10 mouse cellular contexts compared by ENCODE assay signal in genomic region chr5:122986091-122986493, GRCm38 (mm10). TPM values are rescaled to one million over a fixed set of nuclear protein-coding genes. Genes with fewer than 3 reads are reported as not detected.
DNase-seq lines count a peak whose midpoint lies in the region; ATAC-seq lines count a peak whose summit lies in the region.
"Had no signal": no experiment of that assay in that cellular context is flagged by ENCODE, and none has a peak within 500 bp of the region (broad histone marks: within the 10 kb centered on the region; RNA-seq: fewer than 3 reads in every experiment).

No protein-coding gene starts in this region.

- 9% methylated on average over 8 of the region's 8 CpGs for WGBS in midbrain, embryonic 10.5 days
- 21% methylated on average over 8 of the region's 8 CpGs for WGBS in midbrain, embryonic 16.5 days
- 19% methylated on average over 8 of the region's 8 CpGs for WGBS in hindbrain, embryonic 13.5 days
- 37% methylated on average over 8 of the region's 8 CpGs for WGBS in neural tube, embryonic 15.5 days

- H3K27me3 ChIP-seq in midbrain, embryonic 10.5 days (ENCODE audit: low read depth, poor library complexity, severe bottlenecking), result no peaks in the 10 kb centered on the region
- H3K27me3 ChIP-seq in midbrain, embryonic 16.5 days (ENCODE audit: control insufficient read depth, insufficient read depth, low read depth, low read length), result no peaks in the 10 kb centered on the region
- 0 out of 2 replicates have a peak, but pooled peaks cover 4% of the 10 kb centered on the region for H3K27me3 ChIP-seq in hindbrain, embryonic 13.5 days
- no peaks in the 10 kb centered on the region for H3K27me3 ChIP-seq in neural tube, embryonic 15.5 days (replicated peaks)

- H3K27ac ChIP-seq in midbrain, embryonic 10.5 days (replicated peaks), result peak overlapping the region; percentile 98
- H3K27ac ChIP-seq in midbrain, embryonic 16.5 days (ENCODE audit: low read length), result no peak overlapping the region
- no peak overlapping the region for H3K27ac ChIP-seq in hindbrain, embryonic 13.5 days
- no peak overlapping the region for H3K27ac ChIP-seq in neural tube, embryonic 15.5 days (replicated peaks)

- H3K4me3 ChIP-seq in midbrain, embryonic 10.5 days, result peak overlapping the region; percentile 82
- H3K4me3 ChIP-seq in midbrain, embryonic 16.5 days (ENCODE audit: low read depth, low read length), result no peak overlapping the region
- no peak overlapping the region for H3K4me3 ChIP-seq in hindbrain, embryonic 13.5 days
- no peak overlapping the region for H3K4me3 ChIP-seq in neural tube, embryonic 15.5 days (replicated peaks)

- no peaks in the 10 kb centered on the region for H3K9me3 ChIP-seq in midbrain, embryonic 10.5 days (replicated peaks)
- no peaks in the 10 kb centered on the region for H3K9me3 ChIP-seq in midbrain, embryonic 16.5 days (replicated peaks; ENCODE audit: control insufficient read depth, low read length, poor library complexity, severe bottlenecking)
- H3K9me3 ChIP-seq in hindbrain, embryonic 13.5 days, result no peaks in the 10 kb centered on the region
- no peaks in the 10 kb centered on the region for H3K9me3 ChIP-seq in neural tube, embryonic 15.5 days (replicated peaks)

- H3K4me2 ChIP-seq in midbrain, embryonic 16.5 days (ENCODE audit: low read length), result no peak overlapping the region
- H3K4me2 ChIP-seq in hindbrain, embryonic 13.5 days, result peak overlapping the region; percentile 27
- H3K4me2 ChIP-seq in neural tube, embryonic 15.5 days, result peak overlapping the region; percentile 11

- peaks cover 67% of the 10 kb centered on the region for H3K4me1 ChIP-seq in midbrain, embryonic 10.5 days
- H3K4me1 ChIP-seq in midbrain, embryonic 16.5 days (ENCODE audit: control insufficient read depth, insufficient read depth, low read length), result peaks cover 42% of the 10 kb centered on the region
- H3K4me1 ChIP-seq in hindbrain, embryonic 13.5 days (replicated peaks), result peaks cover 59% of the 10 kb centered on the region
- peaks cover 49% of the 10 kb centered on the region for H3K4me1 ChIP-seq in neural tube, embryonic 15.5 days

- peak; percentile 60 for DNase-seq in midbrain, embryonic 10.5 days (ENCODE audit: low spot score)
- DNase-seq in embryo, embryonic 9.5 days (ENCODE audit: extremely low spot score), result peak; percentile 39
- DNase-seq in adrenal gland, postnatal 4 days (ENCODE audit: low spot score in 2 of 2), result no peak
- DNase-seq in urinary bladder, postnatal 10 days (ENCODE audit: low spot score), result no peak
- DNase-seq in kidney, postnatal 14 days, result no peak
- DNase-seq: cerebellum, adult 11 months; heart, postnatal 36 days had no signal

- ATAC-seq in midbrain, embryonic 16.5 days, result no peak
- ATAC-seq in hindbrain, embryonic 13.5 days (ENCODE audit: low FRiP score), result no peak
- no peak for ATAC-seq in neural tube, embryonic 15.5 days (ENCODE audit: low FRiP score)

- H3K9ac ChIP-seq in midbrain, embryonic 16.5 days (ENCODE audit: low read depth, low read length), result no peak overlapping the region
- 0 out of 2 replicates have a peak overlapping the region, but pooled peaks have one; percentile 35 for H3K9ac ChIP-seq in hindbrain, embryonic 13.5 days
- H3K9ac ChIP-seq in neural tube, embryonic 15.5 days (replicated peaks), result no peak overlapping the region

- peaks cover 30% of the 10 kb centered on the region for H3K36me3 ChIP-seq in midbrain, embryonic 10.5 days
- no peaks in the 10 kb centered on the region for H3K36me3 ChIP-seq in midbrain, embryonic 16.5 days (ENCODE audit: control insufficient read depth, insufficient read depth, low read length)
- H3K36me3 ChIP-seq in hindbrain, embryonic 13.5 days, result no peaks in the 10 kb centered on the region
- H3K36me3 ChIP-seq in neural tube, embryonic 15.5 days, result no peaks in the 10 kb centered on the region

RNA-seq across cellular contexts. Expression of gene Kdm2b, which starts 3.5 kb away (rescaled TPM):
- 77.9 and 83.9 TPM in 2 replicates for polyA plus RNA-seq in midbrain, embryonic 10.5 days (2016; fragmentation: Nextera tagmentation; extraction: Ambion mirVana)
- 117 and 123 TPM in 2 replicates for polyA plus RNA-seq in midbrain, embryonic 16.5 days (2015; fragmentation: Nextera tagmentation; extraction: Ambion mirVana)
- 101 and 104 TPM in 2 replicates for polyA plus RNA-seq in hindbrain, embryonic 13.5 days (2015; fragmentation: Nextera tagmentation; extraction: Ambion mirVana)
- 81.4 and 89.2 TPM in 2 replicates for polyA plus RNA-seq in neural tube, embryonic 15.5 days (2015; fragmentation: Nextera tagmentation; extraction: Ambion mirVana)
- 10 to 100 TPM; 32.9 to 33.7 TPM for total RNA-seq in adrenal gland, postnatal 4 days (2021)

RNA-seq across cellular contexts. Expression of gene Orai1, which starts 28.8 kb away (rescaled TPM):
- 8.7 and 10.3 TPM in 2 replicates for polyA plus RNA-seq in midbrain, embryonic 10.5 days (2016; fragmentation: Nextera tagmentation; extraction: Ambion mirVana)
- 9.3 and 10.7 TPM in 2 replicates for polyA plus RNA-seq in midbrain, embryonic 16.5 days (2015; fragmentation: Nextera tagmentation; extraction: Ambion mirVana)
- polyA plus RNA-seq in hindbrain, embryonic 13.5 days (2015; fragmentation: Nextera tagmentation; extraction: Ambion mirVana), result 11.8 and 12.3 TPM in 2 replicates
- polyA plus RNA-seq in neural tube, embryonic 15.5 days (2015; fragmentation: Nextera tagmentation; extraction: Ambion mirVana), result 14.1 and 14.2 TPM in 2 replicates
- total RNA-seq in adrenal gland, postnatal 4 days (2021), result 10 to 100 TPM; 12.6 to 14.1 TPM

Comparison
In these comparisons a context has a peak if more than half of its experiments do, and no peak if none do; other contexts are left out.
1. DNase-seq: peak in midbrain, embryonic 10.5 days (single experiment) and embryo, embryonic 9.5 days (single experiment); none in adrenal gland, postnatal 4 days (0 of 2), urinary bladder, postnatal 10 days (single experiment) and kidney, postnatal 14 days (single experiment).